Mouse (Mus musculus) forebrain, embryonic 10.5 days (tissue): ENCODE data around the gene Eef1e1. TPM values are rescaled to one million over a fixed set of nuclear protein-coding genes. Genes with fewer than 3 reads are reported as not detected.
"Not testable (repeated sequence)": the region's sequence is repeated elsewhere in the genome, so short reads cannot be mapped to it uniquely, and the experiment has no call there.

Experiments
- DNase-seq: peaks from one replicate; pipeline ENCODE4 v3.0.0-alpha.2; 2017; ENCODE audit warnings: low spot score; ENCODE audit errors: extremely low spot score
- H3K27ac ChIP-seq: fragments of 300-500 bp; sonication (generic); 2 replicates; pipeline ENCODE4 v1.5.1; 2016; ENCODE audit warnings: mild to moderate bottlenecking
- H3K27me3 ChIP-seq: fragments of 300-500 bp; sonication (generic); 2 replicates; pipeline ENCODE4 v1.6.1; 2016; ENCODE audit warnings: mild to moderate bottlenecking; ENCODE audit not compliant: poor library complexity, severe bottlenecking
- H3K36me3 ChIP-seq: fragments of 300-500 bp; sonication (generic); replicated peaks from 2 replicates; pipeline ENCODE4 v1.6.1; 2016; ENCODE audit warnings: mild to moderate bottlenecking, moderate library complexity
- H3K4me1 ChIP-seq: fragments of 300-500 bp; sonication (generic); 2 replicates; pipeline ENCODE4 v1.6.1; 2016
- H3K4me3 ChIP-seq: fragments of 300-500 bp; sonication (generic); 2 replicates; pipeline ENCODE4 v1.5.1; 2016; ENCODE audit warnings: mild to moderate bottlenecking, moderate library complexity
- H3K9me3 ChIP-seq: fragments of 300-500 bp; sonication (generic); 2 replicates; pipeline ENCODE4 v1.6.1; 2016; ENCODE audit warnings: mild to moderate bottlenecking, moderate library complexity
- WGBS: fragments of 180-500 bp; shearing (Covaris S2); methylation state at CpG from one replicate; pipeline ENCODE4 v1.1.7; 2016; 5-methylcytosine and 5-hydroxymethylcytosine counted together
- polyA plus RNA-seq: library from polyadenylated mRNA; unstranded; fragments of >200 nt; fragmentation: Nextera tagmentation; extraction: Ambion mirVana; gene quantifications from 2 replicates; pipeline ENCODE4 v1.2.1, GENCODE M21; 2016

The Eef1e1 gene
- 73.8 and 77.7 TPM in 2 replicates for polyA plus RNA-seq

DNA sequence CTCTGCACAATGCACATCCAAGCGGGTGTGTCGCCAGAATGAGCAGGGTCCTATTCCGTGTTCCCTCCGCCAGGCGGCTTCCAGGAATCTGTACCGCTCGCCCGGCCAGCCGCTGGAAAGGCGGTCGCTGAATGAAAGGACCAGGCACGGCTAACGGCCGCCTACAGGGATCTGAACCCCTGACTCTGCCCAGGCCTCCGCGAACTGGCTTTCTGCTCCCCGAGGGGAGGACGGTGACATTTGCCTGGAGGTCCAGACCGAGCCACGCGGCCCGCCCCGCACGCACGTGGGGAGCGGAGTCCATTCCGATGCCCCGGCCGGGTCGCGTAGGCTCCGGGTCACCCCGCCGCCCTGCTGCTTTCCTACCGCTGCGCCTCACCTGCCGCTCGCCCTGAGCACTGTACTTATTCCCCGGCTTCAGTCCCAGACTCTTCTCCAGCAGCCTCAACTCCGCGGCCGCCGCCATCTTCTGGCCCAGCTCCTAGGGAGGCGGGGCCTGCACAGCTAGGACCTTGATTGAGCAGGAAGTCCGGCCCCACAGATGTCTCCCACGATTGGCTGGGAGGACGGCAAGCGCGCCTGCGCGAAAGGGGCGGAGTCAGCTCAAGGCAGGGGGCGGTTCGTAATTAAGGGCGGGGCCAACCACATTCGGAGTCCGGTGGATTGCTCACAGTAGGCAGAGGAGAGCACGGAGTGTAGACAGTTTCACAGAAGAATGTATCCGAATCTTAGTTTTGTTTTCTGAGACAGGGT is at the start of gene Eef1e1:
TSS of gene Eef1e1 (minus strand) at position 531 of the 753 bp plus-strand sequence.
- peaks cover 39% of the 10 kb centered on the region for H3K36me3 ChIP-seq
- H3K4me3 ChIP-seq = peak within 1 kb of the TSS; percentile 92
- 0 out of 2 replicates have a peak, but pooled peaks cover 3% of the 10 kb centered on the region for H3K9me3 ChIP-seq
- H3K27me3 ChIP-seq = no peaks in the 10 kb centered on the region
- peaks cover 12% of the 10 kb centered on the region for H3K4me1 ChIP-seq
- DNase-seq = peak; percentile 93
- H3K27ac ChIP-seq = peak within 1 kb of the TSS; percentile 97
- under 1% methylated on average over 59 of the region's 59 CpGs for WGBS

DNA sequence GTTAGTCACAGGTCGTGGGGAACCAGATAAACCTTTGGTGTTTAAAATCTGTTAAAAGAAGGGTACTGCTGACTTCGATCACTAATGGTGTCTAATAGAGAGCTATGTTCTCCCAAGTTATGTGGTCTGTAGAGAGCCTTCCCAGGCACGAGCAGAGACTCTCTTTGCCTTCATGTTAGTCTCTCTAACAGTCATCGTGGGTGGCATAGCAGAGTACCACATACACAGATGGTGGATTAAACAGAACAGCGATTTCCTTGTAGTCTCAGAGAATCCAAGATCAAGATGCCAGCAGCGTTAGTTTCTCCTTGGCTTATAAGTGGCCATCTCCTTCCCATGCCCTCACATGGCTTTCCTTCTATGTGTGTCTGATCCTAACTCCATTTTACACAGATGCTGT is 32.0 kb upstream of the Eef1e1 start:
- WGBS = 88% methylated on average over 6 of the region's 6 CpGs
- no peak overlapping the region for H3K27ac ChIP-seq
- no peak for DNase-seq
- no peaks in the 10 kb centered on the region for H3K27me3 ChIP-seq
- H3K9me3 ChIP-seq = no peaks in the 10 kb centered on the region
- H3K36me3 ChIP-seq = no peaks in the 10 kb centered on the region
- no peaks in the 10 kb centered on the region for H3K4me1 ChIP-seq
- H3K4me3 ChIP-seq = no peak overlapping the region

DNA sequence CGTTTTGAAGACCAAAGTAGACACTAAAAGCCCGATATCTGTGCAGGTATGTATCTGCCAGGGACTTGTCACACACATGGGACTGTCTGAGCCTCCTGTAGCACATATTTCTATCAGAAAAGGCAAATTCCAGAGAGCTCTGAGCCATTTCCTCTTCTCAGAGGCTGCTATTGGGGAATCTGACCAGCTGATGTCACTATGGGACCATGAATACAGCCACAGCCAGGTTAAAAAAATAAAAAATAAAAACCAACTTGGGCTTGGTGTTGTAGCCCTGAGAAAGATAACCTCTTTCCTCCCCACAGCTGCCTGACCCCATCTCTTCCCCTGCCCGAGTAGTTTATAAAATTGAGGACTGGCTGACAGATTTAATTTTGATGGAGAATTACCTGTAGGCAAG is 31.2 kb upstream of the Eef1e1 start:
- WGBS = 67% methylated on average over 3 of the region's 3 CpGs
- H3K4me1 ChIP-seq = no peaks in the 10 kb centered on the region
- no peak overlapping the region for H3K27ac ChIP-seq
- DNase-seq = no peak
- no peaks in the 10 kb centered on the region for H3K36me3 ChIP-seq
- no peaks in the 10 kb centered on the region for H3K27me3 ChIP-seq
- no peak overlapping the region for H3K4me3 ChIP-seq
- H3K9me3 ChIP-seq = no peaks in the 10 kb centered on the region

DNA sequence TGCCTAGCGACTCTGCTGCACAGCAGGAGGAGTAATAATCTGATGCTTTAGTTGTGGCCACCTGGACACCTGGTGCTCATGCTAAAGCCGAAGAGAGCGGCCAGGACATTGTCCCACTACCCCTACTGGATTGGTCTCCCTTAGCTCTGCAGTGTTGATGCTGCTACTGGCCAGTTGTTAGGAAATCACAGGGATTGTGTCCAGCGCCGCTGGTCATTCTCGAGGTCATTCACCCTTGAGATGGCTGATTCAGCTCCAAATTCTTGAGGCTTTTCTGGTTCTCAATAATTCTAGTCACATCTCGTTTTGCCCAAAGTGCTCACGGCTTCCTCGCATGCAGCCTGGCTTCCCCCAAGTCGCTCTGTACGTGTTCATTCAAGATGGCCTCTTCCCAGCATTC is 29.9 kb upstream of the Eef1e1 start:
- no peaks in the 10 kb centered on the region for H3K9me3 ChIP-seq
- H3K4me3 ChIP-seq = no peak overlapping the region
- no peak for DNase-seq
- no peaks in the 10 kb centered on the region for H3K4me1 ChIP-seq
- no peaks in the 10 kb centered on the region for H3K36me3 ChIP-seq
- H3K27ac ChIP-seq = no peak overlapping the region
- no peaks in the 10 kb centered on the region for H3K27me3 ChIP-seq
- WGBS = 88% methylated on average over 11 of the region's 11 CpGs

DNA sequence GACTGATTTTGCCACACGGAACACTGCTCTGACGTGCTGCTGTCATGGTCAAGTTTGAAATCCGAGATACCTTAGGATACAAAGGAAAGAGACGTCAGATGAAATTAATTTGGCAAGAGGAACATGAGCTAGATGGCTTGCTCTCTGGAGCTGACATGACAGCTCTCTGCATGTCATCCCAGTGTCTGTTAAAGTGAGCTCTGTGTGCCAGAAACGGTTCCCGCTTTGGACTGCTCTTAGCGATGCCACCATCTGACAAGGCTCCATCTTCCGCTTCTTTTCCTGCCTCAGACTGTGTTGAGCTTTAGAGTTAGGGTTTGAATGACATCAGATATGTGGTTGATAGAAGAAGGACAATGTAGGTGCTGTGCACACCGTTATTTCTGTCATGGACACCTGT is 13.5 kb upstream of the Eef1e1 start:
- no peak overlapping the region for H3K27ac ChIP-seq
- H3K4me3 ChIP-seq = no peak overlapping the region
- no peaks in the 10 kb centered on the region for H3K36me3 ChIP-seq
- whole genome bisulfite sequencing = 90% methylated on average over 9 of the region's 9 CpGs
- no peaks in the 10 kb centered on the region for H3K27me3 ChIP-seq
- H3K4me1 ChIP-seq = no peaks in the 10 kb centered on the region
- no peaks in the 10 kb centered on the region for H3K9me3 ChIP-seq
- DNase-seq = no peak

DNA sequence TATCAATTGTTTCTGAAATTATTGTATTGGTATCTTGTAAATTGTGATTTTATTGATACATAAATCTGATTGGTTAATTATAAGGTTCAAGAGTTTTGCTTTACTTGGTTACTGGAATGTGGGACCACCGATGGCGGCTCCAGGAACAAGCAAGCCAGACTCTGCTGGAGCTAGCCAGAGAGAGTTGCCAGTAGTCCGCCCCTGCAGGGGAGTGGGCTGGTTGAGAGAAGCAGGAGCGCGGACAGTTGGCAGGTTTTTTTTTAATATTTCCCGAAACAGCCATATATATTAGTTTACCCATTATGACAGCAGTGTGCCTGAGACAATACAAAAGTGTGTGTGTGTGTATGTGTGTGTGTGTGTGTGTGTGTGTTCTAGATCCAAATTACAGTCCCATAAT is 12.6 kb upstream of the Eef1e1 start:
- H3K27me3 ChIP-seq, H3K9me3 ChIP-seq, H3K4me1 ChIP-seq, H3K4me3 ChIP-seq, H3K36me3 ChIP-seq, H3K27ac ChIP-seq, DNase-seq: not testable (repeated sequence)
- WGBS = 90% methylated on average over 6 of the region's 6 CpGs

DNA sequence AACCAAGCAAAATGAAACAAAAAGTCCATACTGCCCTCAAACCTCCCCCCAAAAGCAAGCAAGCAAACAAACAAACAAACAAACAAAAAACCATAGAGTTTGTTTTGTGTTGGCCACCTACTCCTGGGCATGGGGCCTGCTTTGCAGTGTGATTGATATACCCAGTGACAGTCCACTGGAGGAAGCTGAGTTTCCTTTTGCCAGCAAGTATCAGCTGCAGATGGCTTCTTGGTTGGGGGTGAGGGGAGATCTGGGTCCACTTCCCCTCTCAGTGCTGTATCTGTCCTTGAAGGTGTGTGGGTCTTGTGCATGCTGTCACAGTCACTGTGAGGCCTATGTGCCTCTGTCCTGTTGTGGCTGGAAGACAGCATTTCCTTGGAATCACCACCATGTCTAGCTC is 11.2 kb upstream of the Eef1e1 start:
- no peaks in the 10 kb centered on the region for H3K9me3 ChIP-seq
- DNase-seq = no peak
- H3K27ac ChIP-seq = no peak overlapping the region
- no peaks in the 10 kb centered on the region for H3K4me1 ChIP-seq
- H3K36me3 ChIP-seq = no peaks in the 10 kb centered on the region
- H3K4me3 ChIP-seq = no peak overlapping the region
- H3K27me3 ChIP-seq = no peaks in the 10 kb centered on the region

DNA sequence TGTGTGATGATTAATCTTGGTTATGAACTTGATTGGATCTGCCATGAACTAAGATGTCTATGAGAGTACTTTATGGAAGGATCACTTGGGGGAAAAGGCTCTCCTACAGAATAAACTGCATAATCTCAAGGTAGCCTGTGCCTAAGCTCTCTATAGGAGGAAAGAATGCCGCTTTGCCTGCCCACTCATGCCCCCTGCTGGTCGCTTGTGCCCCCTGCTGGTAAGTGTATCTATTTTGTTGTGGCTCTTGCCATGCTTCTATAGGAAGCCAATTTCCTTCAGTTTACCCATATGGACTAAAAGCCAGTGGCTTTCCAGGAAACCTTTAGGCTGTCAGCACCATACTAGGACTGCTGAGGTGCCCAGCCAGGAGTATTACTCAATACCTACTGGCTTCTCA is 9.7 kb upstream of the Eef1e1 start:
- Histone ChIP-seq H3K36me3 (no peaks in the 10 kb centered on the region), H3K4me3 (no peak overlapping the region), H3K4me1 (no peaks in the 10 kb centered on the region), H3K27me3 (no peaks in the 10 kb centered on the region), H3K27ac (no peak overlapping the region), H3K9me3 (no peaks in the 10 kb centered on the region)
- DNase-seq = no peak
- 14% methylated on average over 2 of the region's 2 CpGs for WGBS

DNA sequence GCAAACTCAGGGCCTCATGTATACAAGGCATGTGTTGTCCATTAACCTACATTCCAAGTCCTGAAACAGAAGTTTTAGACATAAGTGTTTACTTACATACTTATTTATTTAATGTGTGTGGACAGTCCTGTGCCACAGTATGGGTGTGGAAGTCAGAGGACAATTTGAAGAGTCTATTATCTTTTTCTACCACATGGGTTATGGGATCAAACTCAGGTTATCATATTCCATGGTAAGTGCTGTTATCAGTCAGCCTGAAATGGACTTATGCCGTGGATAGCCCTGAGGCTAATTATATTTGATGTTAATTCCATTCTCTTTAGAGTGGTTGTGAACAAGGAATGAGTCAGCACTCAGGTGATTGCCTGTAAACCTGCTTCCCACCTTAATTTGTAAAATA is 5.9 kb upstream of the Eef1e1 start:
- DNase-seq = no peak
- H3K9me3 ChIP-seq = 0 out of 2 replicates have a peak, but pooled peaks cover 3% of the 10 kb centered on the region
- H3K27me3 ChIP-seq = no peaks in the 10 kb centered on the region
- no peaks in the 10 kb centered on the region for H3K4me1 ChIP-seq
- H3K36me3 ChIP-seq = no peaks in the 10 kb centered on the region
- no peak overlapping the region for H3K27ac ChIP-seq
- H3K4me3 ChIP-seq = no peak overlapping the region
- whole genome bisulfite sequencing = 78% methylated on average over 1 of the region's 1 CpGs

DNA sequence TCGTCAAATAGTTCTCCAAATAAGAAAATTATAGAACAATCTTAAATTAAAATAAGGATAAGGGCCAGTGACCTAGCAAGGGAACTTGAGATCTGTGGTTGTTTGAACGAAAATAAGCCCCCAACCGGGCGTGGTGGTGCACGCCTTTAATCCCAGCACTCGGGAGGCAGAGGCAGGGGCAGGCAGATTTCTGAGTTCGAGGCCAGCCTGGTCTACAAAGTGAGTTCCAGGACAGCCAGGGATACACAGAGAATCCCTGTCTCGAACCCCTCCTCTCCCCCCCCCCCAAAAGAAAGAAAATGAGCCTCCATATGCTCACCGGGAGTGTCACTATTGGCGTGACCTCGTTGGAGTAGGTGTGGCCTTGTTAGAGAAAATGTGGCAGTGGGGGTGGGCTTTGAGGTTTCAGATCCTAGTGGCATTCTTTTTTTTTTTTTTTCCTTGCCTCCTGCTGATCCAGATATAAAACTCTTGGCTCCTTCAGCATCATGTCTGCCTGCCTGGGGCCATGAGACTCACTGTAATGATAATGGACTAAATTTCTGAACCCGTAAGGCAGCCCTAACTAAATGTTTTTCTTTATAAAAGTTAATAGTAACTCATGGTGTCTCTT is 772 bp upstream of the Eef1e1 start:
- peaks cover 30% of the 10 kb centered on the region for H3K36me3 ChIP-seq
- 0 out of 2 replicates have a peak, but pooled peaks cover 3% of the 10 kb centered on the region for H3K9me3 ChIP-seq
- 89% methylated on average over 12 of the region's 12 CpGs for WGBS
- H3K27ac ChIP-seq = no peak overlapping the region
- H3K27me3 ChIP-seq = no peaks in the 10 kb centered on the region
- peaks cover 12% of the 10 kb centered on the region for H3K4me1 ChIP-seq
- H3K4me3 ChIP-seq = peak overlapping the region; percentile 92; the same call in 1 of the 2 replicates
- DNase-seq = no peak

DNA sequence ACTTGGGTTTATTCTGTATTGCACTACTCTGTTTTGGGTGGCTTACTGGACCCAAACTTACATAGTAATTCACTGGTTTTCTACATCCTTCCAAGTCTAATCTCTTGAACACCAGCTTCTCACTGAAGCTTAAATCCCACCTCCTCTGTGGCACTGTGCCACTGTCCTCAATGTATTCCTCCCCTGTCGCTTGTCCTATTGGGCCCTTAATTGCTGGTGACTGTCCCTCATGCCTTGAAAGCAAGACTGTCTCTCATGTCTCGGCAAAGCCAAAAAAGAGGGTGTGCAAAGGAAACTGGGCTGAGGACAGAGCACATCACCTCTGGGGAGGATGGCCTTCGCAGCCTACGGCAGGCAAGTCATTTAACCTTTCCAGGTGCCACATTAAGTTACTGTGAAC is 993 bp downstream of the Eef1e1 start:
- Histone ChIP-seq H3K27me3 (no peaks in the 10 kb centered on the region), H3K27ac (peak overlapping the region; percentile 97), H3K9me3 (0 out of 2 replicates have a peak, but pooled peaks cover 3% of the 10 kb centered on the region), H3K4me1 (peaks cover 12% of the 10 kb centered on the region), H3K4me3 (peak overlapping the region; percentile 92), H3K36me3 (peaks cover 47% of the 10 kb centered on the region)
- 24% methylated on average over 4 of the region's 4 CpGs for WGBS
- no peak for DNase-seq

DNA sequence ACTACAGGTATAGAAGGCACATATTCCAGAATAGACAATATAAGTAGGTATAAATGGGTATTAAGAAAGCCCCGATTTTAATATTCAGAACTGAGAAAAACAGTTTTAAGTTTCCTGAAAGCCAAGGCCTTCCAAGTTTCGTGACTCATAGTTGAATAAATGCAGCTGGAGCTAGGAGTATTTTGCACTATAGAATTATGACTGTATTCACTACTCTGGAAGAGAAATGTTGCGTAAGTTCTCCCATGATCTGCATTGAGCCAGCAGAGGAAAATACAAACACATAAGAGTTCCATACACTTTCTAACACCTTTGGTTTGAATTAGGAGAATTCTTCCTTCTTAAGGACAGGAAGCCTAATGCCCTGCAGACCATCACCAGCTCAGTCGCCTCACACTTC is 8.6 kb downstream of the Eef1e1 start:
- H3K36me3 ChIP-seq = peaks cover 100% of the 10 kb centered on the region
- no peak overlapping the region for H3K4me3 ChIP-seq
- no peaks in the 10 kb centered on the region for H3K27me3 ChIP-seq
- no peaks in the 10 kb centered on the region for H3K4me1 ChIP-seq
- DNase-seq = no peak
- no peak overlapping the region for H3K27ac ChIP-seq
- no peaks in the 10 kb centered on the region for H3K9me3 ChIP-seq
- 95% methylated on average over 4 of the region's 4 CpGs for WGBS

DNA sequence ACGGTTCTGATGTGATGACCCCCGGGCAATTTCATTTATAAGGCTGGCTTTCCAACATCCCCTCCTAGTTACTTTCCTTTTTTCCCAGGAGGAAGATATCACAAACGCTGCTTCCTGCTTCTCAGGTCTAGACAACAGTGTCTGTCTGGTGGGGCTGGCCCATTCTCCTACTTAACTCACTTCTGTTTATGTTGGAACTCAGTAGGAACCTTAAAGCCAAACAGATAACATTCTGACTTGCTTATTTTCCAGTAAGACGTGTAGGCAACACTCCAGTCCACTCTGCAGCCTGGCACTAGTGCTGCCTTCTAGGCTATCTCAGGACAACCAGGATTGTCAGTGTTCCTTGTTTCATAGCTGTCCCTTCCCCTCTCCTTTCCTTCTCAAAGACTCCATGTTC is 9.8 kb downstream of the Eef1e1 start:
- Histone ChIP-seq H3K36me3 (peaks cover 100% of the 10 kb centered on the region), H3K27me3 (no peaks in the 10 kb centered on the region), H3K4me1 (no peaks in the 10 kb centered on the region), H3K4me3 (no peak overlapping the region), H3K27ac (no peak overlapping the region), H3K9me3 (0 out of 2 replicates have a peak, but pooled peaks cover 1% of the 10 kb centered on the region)
- WGBS = 93% methylated on average over 4 of the region's 4 CpGs
- DNase-seq = no peak
